Mouse (Mus musculus): ENCODE measurements around the gene Slc25a48.

The Slc25a48 gene

DNA sequence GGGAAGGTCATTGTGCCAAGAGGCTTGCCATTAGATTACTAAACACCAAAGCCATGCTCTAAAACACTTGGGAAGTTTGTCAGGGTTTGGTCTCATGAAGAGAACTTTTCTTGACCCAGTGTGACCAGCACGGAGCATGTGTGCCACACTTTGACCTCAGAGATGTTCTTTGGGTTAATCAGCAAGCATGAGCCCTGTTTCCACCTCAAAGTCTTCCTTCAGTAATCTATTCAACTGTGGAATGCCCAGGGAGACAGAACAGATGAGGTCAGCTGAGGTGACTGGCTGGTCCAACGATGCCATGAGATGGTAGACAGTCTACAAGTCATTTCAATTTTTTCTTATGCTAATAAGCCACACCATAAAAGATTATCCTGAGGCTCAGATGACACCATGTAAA lies 71.6 kb downstream of the Slc25a48 start:
- WGBS, result 87% methylated on average over 2 of the region's 2 CpGs

DNA sequence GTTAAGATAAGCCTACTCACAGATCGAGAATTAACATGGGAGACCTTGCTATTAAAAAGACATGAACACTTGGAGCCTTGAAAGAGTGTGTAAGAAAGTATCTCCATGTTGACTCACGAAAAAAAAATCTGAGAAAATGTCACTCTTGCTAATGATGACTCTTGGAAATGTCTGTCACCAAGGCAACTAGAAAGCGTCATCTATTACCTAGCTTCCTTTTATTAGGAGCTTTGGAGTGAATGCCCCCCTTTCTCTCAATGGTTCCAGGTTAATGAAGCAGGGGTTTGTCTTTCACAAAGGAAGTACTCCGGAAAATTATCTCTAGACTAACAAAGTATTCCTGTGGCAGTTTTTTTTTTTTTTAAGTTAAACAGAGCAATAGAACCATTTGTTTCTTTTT lies 78.2 kb downstream of the Slc25a48 start:
- 63% methylated on average over 4 of the region's 4 CpGs for WGBS

DNA sequence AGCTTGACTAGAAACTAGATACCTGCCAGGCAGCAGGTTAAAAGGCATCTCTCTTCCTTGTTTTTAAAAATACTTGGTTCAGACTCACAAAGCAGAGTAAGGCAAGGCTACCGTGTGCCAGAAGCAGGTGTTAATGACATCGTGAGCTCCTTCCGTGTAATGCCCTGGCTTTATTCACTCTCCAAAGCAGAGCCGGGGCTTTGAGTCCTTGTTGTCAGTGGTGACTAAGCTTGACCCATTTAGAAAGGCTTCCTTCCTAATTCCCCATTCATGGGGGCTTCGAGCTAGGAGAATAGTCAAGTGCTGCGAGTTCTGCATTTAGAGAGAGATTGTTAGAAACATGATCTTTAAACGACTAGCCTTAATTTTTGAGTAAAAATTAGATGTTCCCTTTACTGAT lies 78.7 kb downstream of the Slc25a48 start:
- WGBS, result 60% methylated on average over 7 of the region's 7 CpGs

DNA sequence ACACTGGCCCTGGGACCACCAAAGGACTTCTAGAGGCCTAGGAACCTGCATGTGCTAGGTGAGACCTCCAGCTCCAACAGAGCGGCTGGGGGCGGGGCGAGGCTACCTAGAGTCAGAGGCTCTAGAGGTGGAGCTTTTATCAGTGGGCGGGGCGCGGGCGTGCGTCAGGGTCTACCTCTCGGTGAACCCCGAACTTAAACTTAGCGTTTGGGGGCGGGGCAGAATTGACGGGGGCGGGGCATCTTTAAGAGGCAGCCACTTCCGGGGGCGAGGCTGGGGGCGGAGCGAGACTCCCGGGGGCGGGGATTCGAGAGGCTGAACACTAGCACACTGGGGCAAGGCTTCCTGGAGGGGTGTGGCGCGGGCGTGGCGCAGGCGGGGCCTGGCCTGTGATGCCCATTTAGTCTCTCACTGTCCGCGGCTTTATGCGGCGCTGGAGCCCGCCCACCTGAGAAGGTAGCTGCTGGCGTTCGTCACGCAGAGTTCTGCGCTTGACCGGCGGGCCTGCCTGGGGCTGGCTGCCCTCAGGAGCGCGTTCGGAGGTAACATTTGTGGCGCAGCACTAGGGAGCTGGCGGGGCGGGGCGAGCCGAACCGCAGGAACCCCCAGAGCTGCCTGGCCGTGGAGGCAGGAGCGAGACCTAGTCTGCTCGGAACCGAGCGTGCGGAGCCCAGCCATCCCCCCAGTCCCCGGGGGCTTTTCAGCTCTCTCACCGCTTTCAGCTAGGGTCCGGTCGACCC lies 84.1 kb downstream of the Slc25a48 start, which contains the start of gene Fbxl21:
Fbxl21 (plus strand) TSS at position 392 of the 740 bp plus-strand sequence.
- WGBS, result 3% methylated on average over 56 of the region's 56 CpGs

DNA sequence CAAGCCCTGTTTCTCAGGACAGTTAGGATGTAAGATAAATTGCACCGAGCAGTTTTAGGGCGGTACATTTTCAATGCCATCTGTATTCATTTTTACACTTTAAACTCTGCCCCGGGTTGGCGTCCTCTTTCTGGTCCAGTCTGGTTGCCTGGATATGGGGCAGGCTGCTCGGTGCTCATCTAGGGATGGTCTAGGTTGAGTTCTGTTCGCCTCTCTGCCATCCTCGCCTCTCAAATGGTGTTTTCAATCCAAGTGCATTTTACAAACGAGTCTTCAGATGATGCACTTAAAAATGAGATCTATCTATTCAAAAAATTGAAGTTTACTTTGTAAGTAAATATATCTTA lies 84.6 kb downstream of the Slc25a48 start:
- 4% methylated on average over 8 of the region's 8 CpGs for WGBS
